Mouse (Mus musculus): ENCODE results near the gene Wnt5b.

GRCm38 (mm10) chr6:119513452-119513851 lies 30.7 kb downstream of the Wnt5b start:
- no peak for TF ChIP-seq GATA1 (IDR thresholded peaks at IDR 0.05; ENCODE audit: low read length)
- no peak for TF ChIP-seq TAL1 (IDR thresholded peaks at IDR 0.05; ENCODE audit: low read length)
